Mouse (Mus musculus) Patski (cell line): ENCODE measurements around the gene Ctsz. TPM values are rescaled to one million over a fixed set of nuclear protein-coding genes. Genes with fewer than 3 reads are reported as not detected.
A peak's percentile ranks its signal among the peaks of the same experiment; 100 is the strongest.

Experiments used
- ATAC-seq: fragments of 100-300 bp; one replicate; pipeline ENCODE4 v1.8.0; 2021
- CTCF ChIA-PET: fragments of 350-600 bp; sonication (Branson Sonifier 250); formaldehyde crosslinking; loops from one replicate; lab custom pipeline; 2022; ENCODE audit warnings: inconsistent platforms; lab: Charles Lee
- POLR2A ChIA-PET: fragments of 350-600 bp; sonication (Branson Sonifier 250); formaldehyde crosslinking; loops from one replicate; lab custom pipeline; 2022; ENCODE audit warnings: antibody characterized with exemption, inconsistent platforms; lab: Charles Lee
- DNase-seq: peaks from one replicate; pipeline ENCODE4 v3.0.0-alpha.2; 2011; ENCODE audit warnings: low read depth, low spot score
- H3K27me3 ChIP-seq: fragments of 371-371 bp; one replicate; pipeline ENCODE4 v1.5.1; 2021
- CTCF ChIP-seq: fragments of 100-300 bp; IDR thresholded peaks from one replicate; pipeline ENCODE4 v1.5.1; 2021
- in situ Hi-C: fragments of 300-500 bp; cut with MboI; formaldehyde crosslinking; loops from 3 replicates; pipeline ENCODE4 v1.11.1; 2018; ENCODE audit warnings: low pct_unique_long_range_greater_than_20kb, mixed read lengths
- polyA plus RNA-seq: library from polyadenylated mRNA; unstranded; gene quantifications from one replicate; pipeline ENCODE4 v1.2.3, GENCODE M21; 2021

Gene Ctsz
- polyA plus RNA-seq, 1 experiment from 2014 or later, result 0.09 TPM

- CTCF ChIA-PET, result interaction anchor here (1.2 kb wide), 1 partner anchor 15 kb away, joined by 3 read pairs; no protein-coding TSS in a partner anchor
Observed at GRCm38 (mm10) chr2:174443046-174443445, 4.2 kb upstream of the Ctsz start.

GRCm38 (mm10) chr2:174442460-174442859, 3.6 kb upstream of the Ctsz start:
- in situ Hi-C loops, result no loop called here
- POLR2A ChIA-PET, result interaction anchor here (0.6 kb wide), 1 partner anchor 147 kb away, joined by 3 read pairs; no protein-coding TSS in a partner anchor
- CTCF ChIA-PET, result interaction anchor here (1.2 kb wide), 1 partner anchor 15 kb away, joined by 3 read pairs; no protein-coding TSS in a partner anchor
- ATAC-seq (peak; percentile 85), DNase-seq (no peak)
- TF ChIP-seq CTCF, result no peak
- no peaks in the 10 kb centered on the region for H3K27me3 ChIP-seq

More at GRCm38 (mm10) chr2:174443046-174443445, 4.2 kb upstream of the Ctsz start:
- no peak for DNase-seq
- no peak for TF ChIP-seq CTCF
- in situ Hi-C loops, result no loop called here
- POLR2A ChIA-PET, result no interaction called here
- no peak for ATAC-seq
- H3K27me3 ChIP-seq, result no peaks in the 10 kb centered on the region

GRCm38 (mm10) chr2:174441898-174442297, 3.1 kb upstream of the Ctsz start:
- DNase-seq (no peak), ATAC-seq (no peak)
- ChIA-PET CTCF (no interaction called here), POLR2A (no interaction called here)
- TF ChIP-seq CTCF, result no peak
- H3K27me3 ChIP-seq, result no peaks in the 10 kb centered on the region
- in situ Hi-C loops, result no loop called here

- ATAC-seq (no peak), DNase-seq (no peak)
- no peak for TF ChIP-seq CTCF
- no peaks in the 10 kb centered on the region for H3K27me3 ChIP-seq
- in situ Hi-C loops, result no loop called here
- POLR2A ChIA-PET, result no interaction called here
- CTCF ChIA-PET, result interaction anchor here (0.7 kb wide), 1 partner anchor 380 kb away, joined by 3 read pairs; no protein-coding TSS in a partner anchor
Observed at GRCm38 (mm10) chr2:174439961-174440360, 1.1 kb upstream of the Ctsz start.

GRCm38 (mm10) chr2:174439450-174439838, 605 bp upstream of the Ctsz start:
- H3K27me3 ChIP-seq, result no peaks in the 10 kb centered on the region
- no peak for TF ChIP-seq CTCF
- CTCF ChIA-PET, result interaction anchor here (0.7 kb wide), 1 partner anchor 380 kb away, joined by 3 read pairs; no protein-coding TSS in a partner anchor
- no peak for ATAC-seq
- no peak for DNase-seq
- POLR2A ChIA-PET, result no interaction called here
- in situ Hi-C loops, result no loop called here

- ChIA-PET CTCF (interaction anchor here (1.4 kb wide), 1 partner anchor 11 kb away, joined by 3 read pairs; no protein-coding TSS in a partner anchor), POLR2A (no interaction called here)
- TF ChIP-seq CTCF, result no peak
- ATAC-seq, result no peak
- no peaks in the 10 kb centered on the region for H3K27me3 ChIP-seq
- DNase-seq, result no peak
- in situ Hi-C loops, result no loop called here
Observed at GRCm38 (mm10) chr2:174438181-174438580, 658 bp downstream of the Ctsz start.

- no peak for TF ChIP-seq CTCF
- ATAC-seq (no peak), DNase-seq (no peak)
- H3K27me3 ChIP-seq, result no peaks in the 10 kb centered on the region
- in situ Hi-C loops, result no loop called here
- POLR2A ChIA-PET, result no interaction called here
- CTCF ChIA-PET, result interaction anchor here (1.4 kb wide), 1 partner anchor 11 kb away, joined by 3 read pairs; no protein-coding TSS in a partner anchor
Observed at GRCm38 (mm10) chr2:174437697-174437982, 1.2 kb downstream of the Ctsz start.

GRCm38 (mm10) chr2:174436916-174437696, 1.7 kb downstream of the Ctsz start:
- no peak for TF ChIP-seq CTCF
- in situ Hi-C loops, result no loop called here
- ATAC-seq, result no peak
- CTCF ChIA-PET, result interaction anchor here (1.4 kb wide), 1 partner anchor 10 kb away, joined by 3 read pairs; no protein-coding TSS in a partner anchor
- no peak for DNase-seq
- POLR2A ChIA-PET, result no interaction called here
- H3K27me3 ChIP-seq, result no peaks in the 10 kb centered on the region

GRCm38 (mm10) chr2:174436076-174436701, 2.6 kb downstream of the Ctsz start:
- ChIA-PET POLR2A (no interaction called here), CTCF (interaction anchor here (1.0 kb wide), 1 partner anchor 9 kb away, joined by 3 read pairs; no protein-coding TSS in a partner anchor)
- TF ChIP-seq CTCF, result no peak
- no peak for DNase-seq
- in situ Hi-C loops, result no loop called here
- H3K27me3 ChIP-seq, result no peaks in the 10 kb centered on the region
- no peak for ATAC-seq

GRCm38 (mm10) chr2:174434943-174435342, 3.9 kb downstream of the Ctsz start:
- ATAC-seq (no peak), DNase-seq (no peak)
- POLR2A ChIA-PET, result no interaction called here
- no peaks in the 10 kb centered on the region for H3K27me3 ChIP-seq
- CTCF ChIA-PET, result interaction anchor here (0.9 to 1.0 kb wide), 2 partner anchors 10 to 115 kb away, joined by 3 read pairs; no protein-coding TSS in a partner anchor
- TF ChIP-seq CTCF, result no peak
- in situ Hi-C loops, result no loop called here
